Mouse (Mus musculus) bone marrow, adult 2 months (tissue): ENCODE results near the gene Icam4.

Experiments used
- CTCF ChIP-seq: fragments of 200-500 bp; IDR thresholded peaks from 2 replicates; pipeline ENCODE4 v1.5.1; 2011; ENCODE audit warnings: low read length, control low read depth; ENCODE audit not compliant: control insufficient read depth, insufficient read depth
- POLR2A ChIP-seq: fragments of 200-500 bp; IDR thresholded peaks from 2 replicates; pipeline ENCODE4 v1.6.1; 2011; ENCODE audit warnings: low read depth, mild to moderate bottlenecking, control low read depth, low read length, borderline replicate concordance; ENCODE audit not compliant: control insufficient read depth

DNA sequence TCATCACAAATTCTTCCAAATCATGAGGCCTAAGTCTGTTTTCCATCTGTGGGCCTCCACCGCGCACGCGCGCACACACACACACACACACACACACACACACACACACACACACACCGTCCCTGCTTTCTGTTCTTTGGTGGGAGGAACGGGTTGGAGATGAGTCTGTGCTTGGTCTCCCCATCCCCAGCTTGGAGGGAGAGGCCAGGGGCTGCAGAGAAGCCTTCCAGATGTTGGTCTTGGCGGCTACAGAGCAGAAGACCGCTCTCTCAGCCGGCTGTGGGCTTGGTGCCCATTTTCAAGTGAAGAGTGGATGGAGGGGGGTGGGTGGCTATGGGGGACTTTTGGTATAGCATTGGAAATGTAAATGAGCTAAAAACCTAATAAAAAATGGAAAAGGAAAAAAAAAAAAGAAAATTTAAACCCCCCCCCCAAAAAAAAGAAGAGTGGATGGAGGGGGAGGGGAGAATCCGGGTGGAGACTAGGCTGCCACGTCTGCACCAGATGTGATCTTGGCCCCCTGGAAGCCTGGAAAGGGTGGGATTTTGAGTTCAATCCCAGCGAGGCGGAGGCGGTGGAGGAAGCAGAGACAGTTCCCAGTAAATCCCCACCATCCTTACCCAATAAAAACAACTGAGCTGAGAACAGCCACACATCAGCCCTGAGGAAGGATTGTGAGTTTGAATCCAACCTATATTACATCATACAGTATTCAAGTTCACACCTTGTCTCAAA lies 42.1 kb upstream of the Icam4 start:
- TF ChIP-seq CTCF, result no peak
- no peak for TF ChIP-seq POLR2A
